Comparison of ENCODE assay signal across 15 mouse cellular contexts in genomic region chr10:50899846-50900745, GRCm38 (mm10). TPM values are rescaled to one million over a fixed set of nuclear protein-coding genes. Genes with fewer than 3 reads are reported as not detected.
DNase-seq lines count a peak whose midpoint lies in the region; ATAC-seq lines count a peak whose summit lies in the region.
"Had no signal": no experiment of that assay in that cellular context is flagged by ENCODE, and none has a peak within 500 bp of the region (broad histone marks: within the 10 kb centered on the region; RNA-seq: fewer than 3 reads in every experiment).

No protein-coding gene starts in this region.

- H3K4me1 ChIP-seq in neural tube, embryonic 11.5 days (ENCODE audit: control insufficient read depth, insufficient read depth, low read length): peaks cover 2% of the 10 kb centered on the region; the same call in 1 of the 2 replicates
- H3K4me1 ChIP-seq in limb, embryonic 11.5 days (ENCODE audit: control insufficient read depth, insufficient read depth, low read length): 0 out of 2 replicates have a peak, but pooled peaks cover under 1% of the 10 kb centered on the region
- 0 out of 2 replicates have a peak, but pooled peaks cover 13% of the 10 kb centered on the region for H3K4me1 ChIP-seq in stomach, embryonic 15.5 days

- no peak overlapping the region for H3K4me3 ChIP-seq in neural tube, embryonic 11.5 days (ENCODE audit: low read depth, low read length)
- no peak overlapping the region for H3K4me3 ChIP-seq in limb, embryonic 11.5 days (ENCODE audit: low read depth, low read length)
- H3K4me3 ChIP-seq in stomach, embryonic 15.5 days (replicated peaks): 0 out of 2 replicates have a peak overlapping the region, but pooled peaks have one; percentile 10
- H3K4me3 ChIP-seq: erythroblast, embryonic 14.5 days; myocyte had no signal

- no peak for ATAC-seq in neural tube, embryonic 11.5 days (ENCODE audit: insufficient read depth, low FRiP score, low TSS enrichment)
- no peak for ATAC-seq in limb, embryonic 11.5 days (ENCODE audit: insufficient number of reproducible peaks, low FRiP score, low TSS enrichment, low read depth)
- ATAC-seq in stomach, embryonic 15.5 days (ENCODE audit: insufficient read depth, low FRiP score, low read depth): no peak
- ATAC-seq in frontal cortex, adult (ENCODE audit: low TSS enrichment): no peak

- H3K27me3 ChIP-seq in neural tube, embryonic 11.5 days (ENCODE audit: control insufficient read depth, insufficient read depth, low read length): peaks cover 87% of the 10 kb centered on the region
- peaks cover 60% of the 10 kb centered on the region for H3K27me3 ChIP-seq in limb, embryonic 11.5 days (ENCODE audit: control insufficient read depth, insufficient read depth, low read length)
- peaks cover 73% of the 10 kb centered on the region for H3K27me3 ChIP-seq in stomach, embryonic 15.5 days (replicated peaks)

- 1% methylated on average over 21 of the region's 21 CpGs for WGBS in neural tube, embryonic 11.5 days
- WGBS in limb, embryonic 11.5 days: 2% methylated on average over 21 of the region's 21 CpGs
- WGBS in stomach, embryonic 15.5 days: 8% methylated on average over 21 of the region's 21 CpGs

- H3K4me2 ChIP-seq in neural tube, embryonic 11.5 days (ENCODE audit: low read depth): peak overlapping the region; percentile 37
- no peak overlapping the region for H3K4me2 ChIP-seq in limb, embryonic 11.5 days (ENCODE audit: low read depth, severe bottlenecking)
- H3K4me2 ChIP-seq in stomach, embryonic 15.5 days: peak overlapping the region; percentile 39; the same call in 1 of the 2 replicates

- H3K9me3 ChIP-seq in neural tube, embryonic 11.5 days (ENCODE audit: control insufficient read depth, low read length): no peaks in the 10 kb centered on the region
- no peaks in the 10 kb centered on the region for H3K9me3 ChIP-seq in limb, embryonic 11.5 days (ENCODE audit: control insufficient read depth, low read length)
- no peaks in the 10 kb centered on the region for H3K9me3 ChIP-seq in stomach, embryonic 15.5 days

- peak; percentile 31 for DNase-seq in embryo, embryonic 11 days
- DNase-seq in embryo, embryonic 9.5 days (ENCODE audit: extremely low spot score): no peak
- DNase-seq in neural tube, embryonic 11.5 days (ENCODE audit: low spot score): no peak
- no peak for DNase-seq in neural tube, embryonic 10.5 days (ENCODE audit: extremely low spot score, low spot score)
- DNase-seq in limb, embryonic 11.5 days (ENCODE audit: low spot score): peak; percentile 41
- DNase-seq in natural killer cell, adult 2 months (ENCODE audit: low spot score in 2 of 2): no peak
- DNase-seq: adrenal gland, postnatal 10 days; cerebellum, adult 11-12 months; heart, postnatal 36 days; thymus, adult 18-20 months had no signal

- no peaks in the 10 kb centered on the region for H3K36me3 ChIP-seq in neural tube, embryonic 11.5 days (ENCODE audit: control insufficient read depth, insufficient read depth, low read length)
- H3K36me3 ChIP-seq in limb, embryonic 11.5 days (ENCODE audit: control insufficient read depth, insufficient read depth, low read length): no peaks in the 10 kb centered on the region
- no peaks in the 10 kb centered on the region for H3K36me3 ChIP-seq in stomach, embryonic 15.5 days

- H3K27ac ChIP-seq in neural tube, embryonic 11.5 days (ENCODE audit: low read depth, low read length): no peak overlapping the region
- H3K27ac ChIP-seq in limb, embryonic 11.5 days (replicated peaks; ENCODE audit: low read depth, low read length): no peak overlapping the region
- no peak overlapping the region for H3K27ac ChIP-seq in stomach, embryonic 15.5 days

- H3K9ac ChIP-seq in neural tube, embryonic 11.5 days (ENCODE audit: low read length): no peak overlapping the region
- H3K9ac ChIP-seq in limb, embryonic 11.5 days (ENCODE audit: low read length): no peak overlapping the region
- no peak overlapping the region for H3K9ac ChIP-seq in stomach, embryonic 15.5 days

RNA-seq across cellular contexts. Expression of gene Sim1, which starts 5.5 kb away (rescaled TPM):
- 3.4 and 3.9 TPM in 2 replicates for polyA plus RNA-seq in neural tube, embryonic 11.5 days (2014; fragmentation: Nextera tagmentation; extraction: Ambion mirVana)
- polyA plus RNA-seq in limb, embryonic 11.5 days (2014; fragmentation: Nextera tagmentation; extraction: Ambion mirVana): 0.49 and 1.1 TPM in 2 replicates
- polyA plus RNA-seq in stomach, embryonic 15.5 days (2015; fragmentation: Nextera tagmentation; extraction: Ambion mirVana): 0.23 and 0.61 TPM in 2 replicates
- polyA plus RNA-seq: erythroblast, embryonic 14.5 days; lung, embryonic 16.5 days had no signal

Comparison
In these comparisons a context has a peak if more than half of its experiments do, and no peak if none do; other contexts are left out.
1. DNase-seq: peak in embryo, embryonic 11 days (single experiment) and limb, embryonic 11.5 days (single experiment); none in embryo, embryonic 9.5 days (single experiment), neural tube, embryonic 11.5 days (single experiment), neural tube, embryonic 10.5 days (single experiment) and natural killer cell, adult 2 months (0 of 2).